Mouse (Mus musculus) kidney, embryonic 15.5 days (tissue): Measurements from ENCODE around the gene Gmds. TPM values are rescaled to one million over a fixed set of nuclear protein-coding genes. Genes with fewer than 3 reads are reported as not detected.

Experiments used
- ATAC-seq: fragments of 200-750 bp; cut with Nextera tagmentation; replicated peaks from 2 replicates; pipeline ENCODE4 v1.8.0; 2017; ENCODE audit warnings: moderate TSS enrichment; ENCODE audit not compliant: low FRiP score
- H3K27ac ChIP-seq: fragments of 300-500 bp; sonication (generic); 2 replicates; pipeline ENCODE4 v1.5.1; 2015; ENCODE audit warnings: mild to moderate bottlenecking, inconsistent platforms
- H3K27me3 ChIP-seq: fragments of 300-500 bp; sonication (generic); 2 replicates; pipeline ENCODE4 v1.6.1; 2015; ENCODE audit warnings: inconsistent platforms
- H3K36me3 ChIP-seq: fragments of 300-500 bp; sonication (generic); 2 replicates; pipeline ENCODE4 v1.6.1; 2015; ENCODE audit warnings: inconsistent platforms
- H3K4me1 ChIP-seq: fragments of 300-500 bp; sonication (generic); 2 replicates; pipeline ENCODE4 v1.6.1; 2015; ENCODE audit warnings: inconsistent platforms
- H3K4me2 ChIP-seq: fragments of 300-500 bp; sonication (generic); 2 replicates; pipeline ENCODE4 v1.6.1; 2015; ENCODE audit warnings: moderate library complexity, mild to moderate bottlenecking, inconsistent platforms
- H3K4me3 ChIP-seq: fragments of 300-500 bp; sonication (generic); replicated peaks from 2 replicates; pipeline ENCODE4 v1.5.1; 2015; ENCODE audit warnings: mild to moderate bottlenecking, inconsistent platforms
- H3K9ac ChIP-seq: fragments of 300-500 bp; sonication (generic); 2 replicates; pipeline ENCODE4 v1.6.1; 2015; ENCODE audit warnings: mild to moderate bottlenecking, inconsistent platforms
- H3K9me3 ChIP-seq: fragments of 300-500 bp; sonication (generic); replicated peaks from 2 replicates; pipeline ENCODE4 v1.6.1; 2016; ENCODE audit warnings: inconsistent platforms
- WGBS: fragments of 180-500 bp; shearing (Covaris S2); methylation state at CpG from one replicate; pipeline ENCODE4 v1.1.7; 2015; ENCODE audit warnings: mixed read lengths; 5-methylcytosine and 5-hydroxymethylcytosine counted together
- polyA plus RNA-seq: library from polyadenylated mRNA; unstranded; fragments of >200 nt; fragmentation: Nextera tagmentation; extraction: Ambion mirVana; gene quantifications from 2 replicates; pipeline ENCODE4 v1.2.1, GENCODE M21; 2015

Gene Gmds
- polyA plus RNA-seq, 1 experiment from 2014 or later, result 31.8 TPM

GRCm38 (mm10) chr13:32046961-32047360 is 291.6 kb downstream of the Gmds start:
- no peak for ATAC-seq
- H3K4me3 ChIP-seq, result no peak overlapping the region

GRCm38 (mm10) chr13:32042748-32043147 is 295.8 kb downstream of the Gmds start:
- Histone ChIP-seq H3K27me3 (no peaks in the 10 kb centered on the region), H3K36me3 (no peaks in the 10 kb centered on the region), H3K4me2 (no peak overlapping the region), H3K4me3 (no peak overlapping the region), H3K9ac (no peak overlapping the region), H3K27ac (no peak overlapping the region), H3K9me3 (no peaks in the 10 kb centered on the region), H3K4me1 (peaks cover 9% of the 10 kb centered on the region; the same call in 1 of the 2 replicates)
- WGBS, result 50% methylated on average over 2 of the region's 2 CpGs
- ATAC-seq, result no peak

More at GRCm38 (mm10) chr13:32046961-32047360, 291.6 kb downstream of the Gmds start:
- Histone ChIP-seq H3K9me3 (no peaks in the 10 kb centered on the region), H3K36me3 (no peaks in the 10 kb centered on the region), H3K4me2 (no peak overlapping the region), H3K27me3 (no peaks in the 10 kb centered on the region), H3K27ac (no peak overlapping the region), H3K9ac (no peak overlapping the region), H3K4me1 (peaks cover 9% of the 10 kb centered on the region; the same call in 1 of the 2 replicates)
- WGBS, result 40% methylated on average over 4 of the region's 4 CpGs

- Histone ChIP-seq H3K27me3 (no peaks in the 10 kb centered on the region), H3K9ac (no peak overlapping the region), H3K9me3 (no peaks in the 10 kb centered on the region), H3K4me1 (peaks cover 9% of the 10 kb centered on the region; the same call in 1 of the 2 replicates), H3K27ac (no peak overlapping the region), H3K36me3 (no peaks in the 10 kb centered on the region), H3K4me3 (no peak overlapping the region), H3K4me2 (no peak overlapping the region)
- ATAC-seq, result no peak
- 86% methylated on average over 1 of the region's 1 CpGs for WGBS
Measured at GRCm38 (mm10) chr13:32040822-32041221, 297.7 kb downstream of the Gmds start.

GRCm38 (mm10) chr13:32036902-32037301 is 301.6 kb downstream of the Gmds start:
- H3K36me3 ChIP-seq, result no peaks in the 10 kb centered on the region
- H3K9me3 ChIP-seq, result no peaks in the 10 kb centered on the region
- H3K4me1 ChIP-seq, result peaks cover 20% of the 10 kb centered on the region
- no peak overlapping the region for H3K27ac ChIP-seq
- no peak for ATAC-seq
- no peak overlapping the region for H3K4me2 ChIP-seq
- WGBS, result 81% methylated on average over 5 of the region's 5 CpGs
- H3K9ac ChIP-seq, result no peak overlapping the region
- no peak overlapping the region for H3K4me3 ChIP-seq
- H3K27me3 ChIP-seq, result no peaks in the 10 kb centered on the region

GRCm38 (mm10) chr13:32034799-32035448 is 303.6 kb downstream of the Gmds start:
- Histone ChIP-seq H3K4me1 (peaks cover 20% of the 10 kb centered on the region), H3K9me3 (no peaks in the 10 kb centered on the region), H3K4me3 (no peak overlapping the region), H3K4me2 (no peak overlapping the region), H3K9ac (no peak overlapping the region), H3K27ac (peak overlapping the region; percentile 41; the same call in 1 of the 2 replicates), H3K36me3 (no peaks in the 10 kb centered on the region), H3K27me3 (no peaks in the 10 kb centered on the region)
- peak; percentile 74 for ATAC-seq
- 29% methylated on average over 6 of the region's 6 CpGs for WGBS

- Histone ChIP-seq H3K27ac (peak overlapping the region; percentile 41; the same call in 1 of the 2 replicates), H3K9me3 (no peaks in the 10 kb centered on the region), H3K4me3 (no peak overlapping the region), H3K36me3 (no peaks in the 10 kb centered on the region), H3K4me2 (0 out of 2 replicates have a peak overlapping the region, but pooled peaks have one; percentile 4), H3K9ac (no peak overlapping the region), H3K27me3 (no peaks in the 10 kb centered on the region), H3K4me1 (peaks cover 20% of the 10 kb centered on the region)
- 15% methylated on average over 8 of the region's 8 CpGs for WGBS
- ATAC-seq, result peak; percentile 94
Measured at GRCm38 (mm10) chr13:32034139-32034538, 304.4 kb downstream of the Gmds start.

GRCm38 (mm10) chr13:32026226-32026975 is 312.1 kb downstream of the Gmds start:
- Histone ChIP-seq H3K27me3 (no peaks in the 10 kb centered on the region), H3K9me3 (no peaks in the 10 kb centered on the region), H3K9ac (no peak overlapping the region), H3K4me2 (no peak overlapping the region), H3K4me3 (no peak overlapping the region), H3K36me3 (no peaks in the 10 kb centered on the region), H3K4me1 (peaks cover 25% of the 10 kb centered on the region), H3K27ac (no peak overlapping the region; the same call in 1 of the 2 replicates)
- 33% methylated on average over 6 of the region's 6 CpGs for WGBS
- no peak for ATAC-seq

GRCm38 (mm10) chr13:32024822-32025221 is 313.7 kb downstream of the Gmds start:
- no peak overlapping the region for H3K9ac ChIP-seq
- peaks cover 36% of the 10 kb centered on the region for H3K4me1 ChIP-seq
- H3K4me2 ChIP-seq, result no peak overlapping the region
- no peaks in the 10 kb centered on the region for H3K36me3 ChIP-seq
- no peaks in the 10 kb centered on the region for H3K27me3 ChIP-seq
- H3K9me3 ChIP-seq, result no peaks in the 10 kb centered on the region
- ATAC-seq, result peak; percentile 77
- H3K4me3 ChIP-seq, result no peak overlapping the region
- peak overlapping the region; percentile 92 for H3K27ac ChIP-seq

- no peak for ATAC-seq
- Histone ChIP-seq H3K4me2 (no peak overlapping the region), H3K9me3 (no peaks in the 10 kb centered on the region), H3K4me3 (no peak overlapping the region), H3K27ac (no peak overlapping the region; the same call in 1 of the 2 replicates), H3K9ac (no peak overlapping the region), H3K27me3 (no peaks in the 10 kb centered on the region), H3K36me3 (no peaks in the 10 kb centered on the region), H3K4me1 (peaks cover 38% of the 10 kb centered on the region)
- 40% methylated on average over 6 of the region's 6 CpGs for WGBS
Measured at GRCm38 (mm10) chr13:32020455-32021249, 317.9 kb downstream of the Gmds start.

GRCm38 (mm10) chr13:32019256-32019620 is 319.3 kb downstream of the Gmds start:
- Histone ChIP-seq H3K9me3 (no peaks in the 10 kb centered on the region), H3K27me3 (no peaks in the 10 kb centered on the region), H3K9ac (no peak overlapping the region), H3K4me2 (0 out of 2 replicates have a peak overlapping the region, but pooled peaks have one; percentile 16), H3K4me1 (peaks cover 27% of the 10 kb centered on the region), H3K27ac (peak overlapping the region; percentile 78), H3K4me3 (no peak overlapping the region), H3K36me3 (no peaks in the 10 kb centered on the region)
- ATAC-seq, result peak; percentile 93

- peak; percentile 90 for ATAC-seq
- WGBS, result 18% methylated on average over 4 of the region's 4 CpGs
- H3K27ac ChIP-seq, result peak overlapping the region; percentile 78
Measured at GRCm38 (mm10) chr13:32018518-32019255, 319.9 kb downstream of the Gmds start.

More at GRCm38 (mm10) chr13:32018518-32019255, 319.9 kb downstream of the Gmds start:
- peaks cover 26% of the 10 kb centered on the region for H3K4me1 ChIP-seq
- H3K9ac ChIP-seq, result no peak overlapping the region
- no peaks in the 10 kb centered on the region for H3K36me3 ChIP-seq
- no peaks in the 10 kb centered on the region for H3K9me3 ChIP-seq
- H3K4me3 ChIP-seq, result no peak overlapping the region
- peak overlapping the region; percentile 16; the same call in 1 of the 2 replicates for H3K4me2 ChIP-seq
- H3K27me3 ChIP-seq, result no peaks in the 10 kb centered on the region
